10 mouse cellular contexts compared by ENCODE assay signal in genomic region chr6:126167208-126167590, GRCm38 (mm10). TPM values are rescaled to one million over a fixed set of nuclear protein-coding genes. Genes with fewer than 3 reads are reported as not detected.
DNase-seq lines count a peak whose midpoint lies in the region; ATAC-seq and TF ChIP-seq lines count a peak whose summit lies in the region.
"Had no signal": no experiment of that assay in that cellular context is flagged by ENCODE, and none has a peak within 500 bp of the region (broad histone marks: within the 10 kb centered on the region; RNA-seq: fewer than 3 reads in every experiment).

No protein-coding gene starts in this region.

- no peaks in the 10 kb centered on the region for H3K9me3 ChIP-seq in forebrain, embryonic 10.5 days
- no peaks in the 10 kb centered on the region for H3K9me3 ChIP-seq in forebrain, embryonic 16.5 days (ENCODE audit: control insufficient read depth, low read length)
- no peaks in the 10 kb centered on the region for H3K9me3 ChIP-seq in lung, embryonic 15.5 days
- H3K9me3 ChIP-seq in limb, embryonic 13.5 days = no peaks in the 10 kb centered on the region
- no peaks in the 10 kb centered on the region for H3K9me3 ChIP-seq in stomach, postnatal 0 days (ENCODE audit: control insufficient read depth, low read length)
- H3K9me3 ChIP-seq: liver, embryonic 15.5 days had no signal

- no peak for TF ChIP-seq CTCF in stomach, postnatal 0 days (IDR thresholded peaks at IDR 0.05; ENCODE audit: low read depth)

- H3K4me2 ChIP-seq in forebrain, embryonic 16.5 days (ENCODE audit: low read length) = no peak overlapping the region
- peak overlapping the region; percentile 68 for H3K4me2 ChIP-seq in lung, embryonic 15.5 days
- H3K4me2 ChIP-seq in limb, embryonic 13.5 days (replicated peaks) = peak overlapping the region; percentile 86
- H3K4me2 ChIP-seq in stomach, postnatal 0 days (replicated peaks; ENCODE audit: low read depth) = peak overlapping the region; percentile 66
- H3K4me2 ChIP-seq: liver, embryonic 15.5 days had no signal

- peaks cover 55% of the 10 kb centered on the region for H3K27me3 ChIP-seq in forebrain, embryonic 10.5 days (ENCODE audit: poor library complexity, severe bottlenecking)
- peaks cover 28% of the 10 kb centered on the region for H3K27me3 ChIP-seq in forebrain, embryonic 16.5 days (replicated peaks; ENCODE audit: control insufficient read depth, insufficient read depth, low read length)
- peaks cover 48% of the 10 kb centered on the region for H3K27me3 ChIP-seq in lung, embryonic 15.5 days
- H3K27me3 ChIP-seq in limb, embryonic 13.5 days = no peaks in the 10 kb centered on the region
- no peaks in the 10 kb centered on the region for H3K27me3 ChIP-seq in stomach, postnatal 0 days (ENCODE audit: control insufficient read depth, insufficient read depth, low read length)

- peak overlapping the region; percentile 57 for H3K4me3 ChIP-seq in forebrain, embryonic 10.5 days
- no peak overlapping the region for H3K4me3 ChIP-seq in forebrain, embryonic 16.5 days (replicated peaks; ENCODE audit: low read length)
- H3K4me3 ChIP-seq in lung, embryonic 15.5 days = peak overlapping the region; percentile 32
- H3K4me3 ChIP-seq in limb, embryonic 13.5 days = peak overlapping the region; percentile 62
- peak overlapping the region; percentile 46; the same call in 1 of the 2 replicates for H3K4me3 ChIP-seq in stomach, postnatal 0 days (ENCODE audit: low read depth, low read length)
- H3K4me3 ChIP-seq: liver, embryonic 15.5 days had no signal

- 2% methylated on average over 6 of the region's 6 CpGs for WGBS in forebrain, embryonic 10.5 days
- 7% methylated on average over 6 of the region's 6 CpGs for WGBS in forebrain, embryonic 16.5 days
- WGBS in lung, embryonic 15.5 days = 4% methylated on average over 6 of the region's 6 CpGs
- 4% methylated on average over 6 of the region's 6 CpGs for WGBS in limb, embryonic 13.5 days
- WGBS in stomach, postnatal 0 days = 14% methylated on average over 6 of the region's 6 CpGs

- peak overlapping the region; percentile 78 for H3K27ac ChIP-seq in forebrain, embryonic 10.5 days
- H3K27ac ChIP-seq in forebrain, embryonic 16.5 days (ENCODE audit: low read length) = no peak overlapping the region
- no peak overlapping the region for H3K27ac ChIP-seq in lung, embryonic 15.5 days
- H3K27ac ChIP-seq in limb, embryonic 13.5 days = peak overlapping the region; percentile 77
- no peak overlapping the region for H3K27ac ChIP-seq in stomach, postnatal 0 days (replicated peaks)
- H3K27ac ChIP-seq: liver, embryonic 15.5 days had no signal

- ATAC-seq in forebrain, embryonic 16.5 days = no peak
- no peak for ATAC-seq in lung, embryonic 15.5 days (ENCODE audit: borderline replicate concordance, extremely low read depth, low FRiP score, low TSS enrichment)
- ATAC-seq in limb, embryonic 13.5 days (ENCODE audit: low FRiP score, low read depth) = peak; percentile 29
- no peak for ATAC-seq in stomach, postnatal 0 days (ENCODE audit: low FRiP score, low TSS enrichment)
- no peak for ATAC-seq in frontal cortex, adult (ENCODE audit: low TSS enrichment)

- H3K4me1 ChIP-seq in forebrain, embryonic 10.5 days = peaks cover 65% of the 10 kb centered on the region
- peaks cover 41% of the 10 kb centered on the region for H3K4me1 ChIP-seq in forebrain, embryonic 16.5 days (replicated peaks; ENCODE audit: control insufficient read depth, insufficient read depth, low read length)
- H3K4me1 ChIP-seq in lung, embryonic 15.5 days = peaks cover 47% of the 10 kb centered on the region
- peaks cover 41% of the 10 kb centered on the region for H3K4me1 ChIP-seq in limb, embryonic 13.5 days
- no peaks in the 10 kb centered on the region for H3K4me1 ChIP-seq in stomach, postnatal 0 days (replicated peaks; ENCODE audit: control insufficient read depth, insufficient read depth)
- H3K4me1 ChIP-seq: liver, embryonic 15.5 days had no signal

- no peak overlapping the region for H3K9ac ChIP-seq in forebrain, embryonic 16.5 days (replicated peaks; ENCODE audit: low read depth, low read length)
- no peak overlapping the region for H3K9ac ChIP-seq in lung, embryonic 15.5 days
- H3K9ac ChIP-seq in limb, embryonic 13.5 days = 0 out of 2 replicates have a peak overlapping the region, but pooled peaks have one; percentile 63
- H3K9ac ChIP-seq in stomach, postnatal 0 days (ENCODE audit: low read length) = no peak overlapping the region
- H3K9ac ChIP-seq: liver, embryonic 15.5 days had no signal

- TF ChIP-seq EP300 in stomach, postnatal 0 days (optimal IDR thresholded peaks at IDR 0.05) = no peak

- no peak for DNase-seq in forebrain, embryonic 10.5 days (ENCODE audit: extremely low spot score, low spot score)
- no peak for DNase-seq in lung, postnatal 14 days
- DNase-seq in stomach, postnatal 0 days (ENCODE audit: low spot score) = no peak
- DNase-seq in layer of hippocampus, adult 9-10 months (ENCODE audit: low spot score) = no peak
- DNase-seq: thymus, postnatal 14 days had no signal

- H3K36me3 ChIP-seq in forebrain, embryonic 10.5 days (replicated peaks) = no peaks in the 10 kb centered on the region
- H3K36me3 ChIP-seq in forebrain, embryonic 16.5 days (ENCODE audit: control insufficient read depth, insufficient read depth) = no peaks in the 10 kb centered on the region
- no peaks in the 10 kb centered on the region for H3K36me3 ChIP-seq in lung, embryonic 15.5 days
- no peaks in the 10 kb centered on the region for H3K36me3 ChIP-seq in limb, embryonic 13.5 days
- no peaks in the 10 kb centered on the region for H3K36me3 ChIP-seq in stomach, postnatal 0 days (ENCODE audit: control insufficient read depth, insufficient read depth, low read length)
- H3K36me3 ChIP-seq: liver, embryonic 15.5 days had no signal

RNA-seq across cellular contexts. Expression of gene Ntf3, which starts 0.5 kb away (rescaled TPM):
- 6.6 and 6.7 TPM in 2 replicates for polyA plus RNA-seq in forebrain, embryonic 10.5 days (2016; fragmentation: Nextera tagmentation; extraction: Ambion mirVana)
- 4.7 and 6.8 TPM in 2 replicates for polyA plus RNA-seq in forebrain, embryonic 16.5 days (2015; fragmentation: Nextera tagmentation; extraction: Ambion mirVana)
- 4.7 and 5.9 TPM in 2 replicates for polyA plus RNA-seq in lung, embryonic 15.5 days (2015; fragmentation: Nextera tagmentation; extraction: Ambion mirVana)
- 23.3 and 26.2 TPM in 2 replicates for polyA plus RNA-seq in limb, embryonic 13.5 days (2015; fragmentation: Nextera tagmentation; extraction: Ambion mirVana)
- polyA plus RNA-seq in stomach, postnatal 0 days (2015; fragmentation: Nextera tagmentation; extraction: Ambion mirVana) = 7.2 and 8.9 TPM in 2 replicates

Comparison
In these comparisons a context has a peak if more than half of its experiments do, and no peak if none do; other contexts are left out.
1. H3K27ac ChIP-seq: peak in forebrain, embryonic 10.5 days (single experiment) and limb, embryonic 13.5 days (single experiment); none in forebrain, embryonic 16.5 days (single experiment), lung, embryonic 15.5 days (single experiment) and stomach, postnatal 0 days (single experiment).